Comparison of ENCODE assay signal across 25 mouse cellular contexts in genomic region chr17:68585195-68585594, GRCm38 (mm10).
DNase-seq lines count a peak whose midpoint lies in the region; ATAC-seq and TF ChIP-seq lines count a peak whose summit lies in the region.
"Had no signal": no experiment of that assay in that cellular context is flagged by ENCODE, and none has a peak within 500 bp of the region (broad histone marks: within the 10 kb centered on the region; RNA-seq: fewer than 3 reads in every experiment).

No protein-coding gene starts in this region.

- no peaks in the 10 kb centered on the region for H3K9me3 ChIP-seq in heart, embryonic 10.5 days
- H3K9me3 ChIP-seq in kidney, embryonic 16.5 days (ENCODE audit: low read length), result no peaks in the 10 kb centered on the region
- H3K9me3 ChIP-seq: embryonic facial prominence, embryonic 10.5 days; embryonic facial prominence, embryonic 13.5 days; forebrain, embryonic 12.5 days; forebrain, embryonic 15.5 days; heart, embryonic 13.5 days had no signal

- no peak for ATAC-seq in kidney, embryonic 16.5 days (ENCODE audit: low FRiP score, low TSS enrichment)
- ATAC-seq: activated CD4-positive, CD25-positive, alpha-beta regulatory T cell, adult 4 months; forebrain, embryonic 15.5 days had no signal

- no peak overlapping the region for H3K4me2 ChIP-seq in kidney, embryonic 16.5 days (replicated peaks; ENCODE audit: low read depth, low read length)
- H3K4me2 ChIP-seq: embryonic facial prominence, embryonic 13.5 days; forebrain, embryonic 12.5 days; forebrain, embryonic 15.5 days; heart, embryonic 13.5 days; hindbrain, embryonic 14.5 days had no signal

- no peaks in the 10 kb centered on the region for H3K27me3 ChIP-seq in heart, embryonic 10.5 days (ENCODE audit: insufficient read depth, poor library complexity, severe bottlenecking)
- H3K27me3 ChIP-seq in kidney, adult 2 months (replicated peaks; ENCODE audit: control insufficient read depth, insufficient read depth, low read length), result no peaks in the 10 kb centered on the region
- no peaks in the 10 kb centered on the region for H3K27me3 ChIP-seq in kidney, embryonic 16.5 days (ENCODE audit: insufficient read depth, low read length)
- H3K27me3 ChIP-seq: embryonic facial prominence, embryonic 13.5 days; forebrain, embryonic 12.5 days; forebrain, embryonic 15.5 days; heart, embryonic 13.5 days had no signal

- TF ChIP-seq POLR2A in kidney, adult 2 months (IDR thresholded peaks at IDR 0.05; ENCODE audit: low read depth, low read length), result no peak

- H3K4me3 ChIP-seq in heart, embryonic 10.5 days, result no peak overlapping the region
- no peak overlapping the region for H3K4me3 ChIP-seq in kidney, adult 2 months (ENCODE audit: insufficient read depth, low read depth, low read length)
- H3K4me3 ChIP-seq in kidney, embryonic 16.5 days (ENCODE audit: low read length), result no peak overlapping the region
- H3K4me3 ChIP-seq: embryonic facial prominence, embryonic 10.5 days; embryonic facial prominence, embryonic 13.5 days; erythroblast, embryonic 14.5 days; forebrain, embryonic 12.5 days; forebrain, embryonic 15.5 days; heart, embryonic 13.5 days had no signal

- H3K27ac ChIP-seq in heart, embryonic 10.5 days, result no peak overlapping the region
- peak overlapping the region; percentile 49; the same call in 1 of the 2 replicates for H3K27ac ChIP-seq in kidney, adult 2 months (ENCODE audit: insufficient read depth, low read depth, low read length)
- H3K27ac ChIP-seq in kidney, embryonic 16.5 days (ENCODE audit: low read length), result no peak overlapping the region
- H3K27ac ChIP-seq: embryonic facial prominence, embryonic 10.5 days; embryonic facial prominence, embryonic 13.5 days; forebrain, embryonic 12.5 days; forebrain, embryonic 15.5 days; heart, embryonic 13.5 days; hindbrain, embryonic 14.5 days had no signal

- H3K9ac ChIP-seq in kidney, embryonic 16.5 days (replicated peaks; ENCODE audit: low read length), result no peak overlapping the region
- H3K9ac ChIP-seq: embryonic facial prominence, embryonic 13.5 days; forebrain, embryonic 12.5 days; forebrain, embryonic 15.5 days; heart, embryonic 13.5 days; hindbrain, embryonic 14.5 days had no signal

- peak; percentile 43 for DNase-seq in heart, adult 11 months
- no peak for DNase-seq in heart, embryonic 10.5 days (ENCODE audit: low spot score)
- DNase-seq in kidney, adult 2 months, result peak; percentile 63
- DNase-seq in kidney, postnatal 10 days, result peak; percentile 7
- peak; percentile 44 to 50 for DNase-seq in kidney, postnatal 36 days
- DNase-seq in liver, result no peak
- no peak for DNase-seq in urinary bladder, adult 18-20 months (ENCODE audit: low spot score in 2 of 2)
- DNase-seq: adrenal gland, adult 8-10 months; adrenal gland, postnatal 25 days; cerebellum, adult 11-12 months; cerebellum, adult 8-10 months; cerebellum, postnatal 36 days; embryo, embryonic 11 days; gastrocnemius, postnatal 14 days; heart, postnatal 14 days; heart, postnatal 4 days had no signal

- no peaks in the 10 kb centered on the region for H3K36me3 ChIP-seq in heart, embryonic 10.5 days
- no peaks in the 10 kb centered on the region for H3K36me3 ChIP-seq in kidney, adult 2 months (ENCODE audit: control insufficient read depth, insufficient read depth, low read length)
- no peaks in the 10 kb centered on the region for H3K36me3 ChIP-seq in kidney, embryonic 16.5 days (ENCODE audit: insufficient read depth, low read length)
- H3K36me3 ChIP-seq: embryonic facial prominence, embryonic 10.5 days; embryonic facial prominence, embryonic 13.5 days; forebrain, embryonic 12.5 days; forebrain, embryonic 15.5 days; heart, embryonic 13.5 days had no signal

- 81% methylated on average over 3 of the region's 3 CpGs for WGBS in heart, embryonic 10.5 days
- 64% methylated on average over 3 of the region's 3 CpGs for WGBS in kidney, adult 2 months
- WGBS in kidney, embryonic 16.5 days, result 79% methylated on average over 3 of the region's 3 CpGs

- H3K4me1 ChIP-seq in heart, embryonic 10.5 days, result no peaks in the 10 kb centered on the region
- H3K4me1 ChIP-seq in kidney, adult 2 months (ENCODE audit: control insufficient read depth, insufficient read depth, low read length), result 0 out of 2 replicates have a peak, but pooled peaks cover 3% of the 10 kb centered on the region
- no peaks in the 10 kb centered on the region for H3K4me1 ChIP-seq in kidney, embryonic 16.5 days (ENCODE audit: insufficient read depth, low read length)
- H3K4me1 ChIP-seq: embryonic facial prominence, embryonic 10.5 days; embryonic facial prominence, embryonic 13.5 days; forebrain, embryonic 12.5 days; forebrain, embryonic 15.5 days; heart, embryonic 13.5 days had no signal

- no peak for TF ChIP-seq CTCF in kidney, adult 2 months (conservative IDR thresholded peaks at IDR 0.05; ENCODE audit: insufficient read depth, insufficient read length, low read depth, low read length)

Comparison
In these comparisons a context has a peak if more than half of its experiments do, and no peak if none do; other contexts are left out.
1. DNase-seq: peak in heart, adult 11 months (single experiment), kidney, adult 2 months (single experiment), kidney, postnatal 10 days (single experiment) and kidney, postnatal 36 days (2 of 2); none in heart, embryonic 10.5 days (single experiment), liver (single experiment) and urinary bladder, adult 18-20 months (0 of 2).